Mouse (Mus musculus) adrenal gland, adult 8-10 months (tissue): ENCODE results near the gene Rnf152. TPM values are rescaled to one million over a fixed set of nuclear protein-coding genes. Genes with fewer than 3 reads are reported as not detected.

Source experiments
- DNase-seq: peaks from one replicate; pipeline ENCODE4 v3.0.0; 2022
- total RNA-seq, 4 experiments: library from RNA; stranded (reverse); gene quantifications; 2 replicates each; pipeline ENCODE4 v1.2.4; 2022

Gene Rnf152
- total RNA-seq, result 1 to 10 TPM; 1.3 to 2.2 (median 2.0) TPM

DNA sequence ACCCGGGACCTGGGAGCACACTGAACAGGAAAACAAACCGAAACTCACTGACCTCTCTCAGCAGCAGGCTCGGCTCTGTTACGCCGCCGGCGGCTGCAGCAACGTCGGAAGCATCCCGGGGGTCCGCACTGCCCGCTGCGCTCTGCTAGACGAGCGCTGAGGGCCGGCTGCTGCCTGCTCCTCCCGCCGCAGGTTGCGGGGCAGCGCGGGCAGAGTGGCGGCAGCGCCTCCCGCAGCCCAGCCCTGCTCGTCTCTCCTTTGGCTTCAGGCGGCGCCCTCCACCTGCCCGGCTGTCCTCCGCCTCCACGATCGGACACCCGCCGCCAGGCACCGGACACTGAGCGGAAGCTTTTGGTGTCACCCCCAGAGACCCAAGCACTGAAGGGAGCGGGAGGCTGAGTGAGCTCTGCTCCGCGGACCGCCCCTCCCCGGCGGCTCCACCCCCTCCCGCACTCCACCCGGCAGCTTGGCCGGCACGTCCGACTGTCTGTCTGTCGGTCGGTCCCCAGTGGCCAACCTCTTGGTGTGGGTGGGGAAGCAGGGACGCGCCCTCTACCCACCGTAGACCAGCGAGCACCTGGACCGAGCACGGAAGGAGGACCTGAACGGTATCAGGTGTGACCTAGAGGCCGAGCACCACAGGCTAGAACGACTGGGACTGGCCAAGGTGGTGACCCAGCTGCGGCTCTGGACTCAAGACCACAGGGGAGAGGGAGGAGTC, at the start of gene Rnf152:
Gene Rnf152 (minus strand): TSS at position 420 of the 721 bp plus-strand sequence.
- DNase-seq, result peak; percentile 26

DNA sequence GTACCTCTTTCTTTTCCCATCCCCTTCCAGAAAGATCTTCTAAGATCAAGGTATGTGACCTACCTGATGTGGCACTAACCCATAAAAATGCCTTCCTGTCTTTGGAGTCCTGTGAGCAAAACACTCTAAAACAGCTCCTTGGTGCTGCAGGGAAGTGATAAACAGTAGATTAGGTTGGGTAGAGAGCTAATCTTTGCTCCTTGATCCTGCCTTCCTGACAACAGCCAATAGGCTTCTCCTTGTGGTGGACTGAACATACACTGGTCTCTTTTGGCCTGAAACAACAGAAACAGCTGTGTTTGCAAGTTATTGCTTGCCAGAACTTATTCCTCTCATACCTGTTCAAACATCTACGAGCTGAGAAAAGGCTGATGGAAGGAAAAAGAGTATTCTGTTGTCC, 46.3 kb upstream of the Rnf152 start:
- no peak for DNase-seq

DNA sequence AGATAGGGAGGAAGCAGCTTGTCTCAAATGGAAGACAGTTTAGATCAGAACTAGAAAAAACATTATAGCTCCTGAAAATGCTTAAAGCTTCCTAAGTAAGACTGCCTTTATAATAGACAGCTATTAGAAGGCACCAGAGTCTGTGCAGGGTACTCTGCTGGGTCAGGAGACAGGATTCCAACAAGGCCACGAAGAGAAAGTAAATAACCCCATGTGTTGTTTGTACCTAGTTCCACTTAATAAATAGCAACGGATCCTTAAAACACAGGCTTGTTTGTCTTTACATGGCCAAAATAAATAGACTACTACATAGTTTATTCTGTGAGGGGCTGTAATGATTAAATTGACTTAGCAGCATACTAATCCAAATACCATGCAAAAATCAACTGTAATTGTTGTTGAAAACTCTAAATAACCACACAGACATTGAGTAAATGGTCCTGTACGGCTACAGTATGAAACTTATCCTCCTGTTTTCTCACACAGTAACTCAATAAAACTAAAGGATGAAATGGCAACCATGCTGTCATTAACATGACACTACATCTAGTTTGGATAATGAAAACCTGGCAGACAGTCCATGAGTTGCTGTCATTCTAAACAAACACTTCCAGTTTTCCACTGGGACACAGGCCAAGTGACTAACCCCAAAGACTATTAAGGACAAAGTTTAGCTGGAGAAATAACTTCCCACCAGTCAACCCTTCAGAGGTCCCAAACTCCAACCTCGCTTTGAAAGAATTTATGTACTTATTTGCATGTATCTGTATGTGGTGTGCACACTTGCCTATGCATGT, 27.8 kb upstream of the Rnf152 start:
- DNase-seq, result no peak

DNA sequence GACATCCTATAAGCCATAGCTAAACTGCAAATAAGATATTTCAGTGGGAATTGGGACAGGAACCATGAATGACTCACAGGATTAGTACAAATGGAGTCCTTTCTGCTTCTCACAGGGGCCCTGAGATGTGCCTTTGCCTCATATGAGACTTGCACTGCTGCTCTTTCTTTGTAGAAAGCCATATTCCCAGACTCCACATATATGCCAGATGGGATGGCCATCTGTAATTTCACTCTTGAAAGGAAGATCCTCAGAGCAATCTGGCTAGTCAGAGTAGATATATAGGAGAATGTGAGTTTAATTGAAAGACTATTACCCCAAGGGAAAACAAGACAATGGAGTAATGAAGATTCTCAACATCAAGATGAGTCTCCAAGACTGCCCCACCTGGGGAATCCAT, 21.0 kb upstream of the Rnf152 start:
- DNase-seq, result no peak

DNA sequence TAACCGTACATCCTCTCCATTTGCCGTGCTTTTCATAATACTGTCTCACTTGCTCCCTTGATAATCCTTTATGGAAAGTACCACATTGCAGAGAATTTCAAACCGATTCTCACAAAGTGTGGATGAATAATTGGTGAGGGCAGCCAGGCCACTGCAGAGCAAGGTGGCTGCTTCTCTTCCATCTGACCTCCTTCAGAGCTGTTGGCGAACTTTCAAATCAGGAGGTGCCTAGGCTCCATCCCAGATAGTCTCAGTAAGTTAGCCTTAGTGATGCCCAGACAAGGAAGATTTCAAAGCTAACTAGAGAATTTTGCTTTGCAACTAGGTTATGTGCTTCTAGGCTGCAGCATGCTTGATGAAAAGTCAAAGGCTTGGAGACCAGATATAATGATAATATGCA, 18.1 kb upstream of the Rnf152 start:
- DNase-seq, result no peak

DNA sequence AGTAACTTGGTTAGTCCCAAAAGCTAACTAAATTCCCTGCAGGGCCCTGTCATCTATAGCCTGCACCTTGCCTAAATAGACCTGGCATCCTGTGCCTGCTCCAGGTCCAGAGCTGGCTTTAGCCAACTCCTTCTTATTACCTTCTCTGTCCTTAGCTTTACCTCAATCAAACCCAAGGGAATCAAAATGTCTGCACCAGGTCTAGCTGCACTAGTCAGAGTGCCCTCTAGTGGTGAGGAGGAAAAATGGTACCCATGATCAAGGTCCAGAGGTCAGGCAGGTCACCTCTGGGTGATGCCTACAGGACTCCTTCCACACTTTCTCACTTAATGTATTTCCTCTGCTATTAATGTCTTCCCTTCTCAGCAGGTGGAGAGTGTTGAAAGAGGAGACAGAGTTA, 6.2 kb upstream of the Rnf152 start:
- no peak for DNase-seq

DNA sequence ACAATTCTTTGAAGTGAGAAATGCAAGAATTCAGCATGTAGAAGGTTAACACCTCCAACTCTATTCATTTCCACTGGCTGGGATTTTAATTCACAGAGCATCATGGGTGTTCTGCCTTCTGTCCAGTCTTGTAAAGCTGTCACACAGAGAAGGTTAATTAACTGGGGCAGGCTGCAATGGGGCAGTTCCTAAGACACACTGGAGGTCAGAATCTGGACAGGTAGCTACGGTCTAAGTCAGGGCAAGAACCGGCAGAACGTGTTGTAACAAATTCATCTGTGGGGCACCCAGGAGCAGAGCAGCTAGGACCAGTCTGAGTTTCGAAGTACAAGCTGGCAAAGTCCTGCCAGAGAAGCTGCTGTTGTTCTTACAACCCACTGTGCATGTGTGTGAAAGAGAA, 2.4 kb upstream of the Rnf152 start:
- no peak for DNase-seq

DNA sequence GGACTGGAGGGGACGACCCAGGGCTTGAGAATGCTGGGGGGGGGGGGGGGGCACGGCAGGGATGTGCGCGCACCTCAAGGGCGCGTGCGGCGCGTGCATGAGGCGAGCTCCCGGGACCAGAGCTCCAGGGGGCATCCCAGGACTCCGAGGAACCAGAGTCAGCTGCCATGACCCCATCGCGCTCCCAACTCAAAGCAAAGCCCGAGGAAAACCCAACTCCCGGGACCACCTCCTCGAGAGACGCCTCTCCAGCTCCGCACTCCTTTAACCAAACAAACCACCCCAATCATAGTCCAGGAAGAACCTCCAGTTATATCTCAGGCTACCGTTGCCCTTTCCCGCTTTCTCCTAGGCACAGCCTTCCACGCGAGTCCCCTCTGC, 610 bp downstream of the Rnf152 start:
- no peak for DNase-seq

DNA sequence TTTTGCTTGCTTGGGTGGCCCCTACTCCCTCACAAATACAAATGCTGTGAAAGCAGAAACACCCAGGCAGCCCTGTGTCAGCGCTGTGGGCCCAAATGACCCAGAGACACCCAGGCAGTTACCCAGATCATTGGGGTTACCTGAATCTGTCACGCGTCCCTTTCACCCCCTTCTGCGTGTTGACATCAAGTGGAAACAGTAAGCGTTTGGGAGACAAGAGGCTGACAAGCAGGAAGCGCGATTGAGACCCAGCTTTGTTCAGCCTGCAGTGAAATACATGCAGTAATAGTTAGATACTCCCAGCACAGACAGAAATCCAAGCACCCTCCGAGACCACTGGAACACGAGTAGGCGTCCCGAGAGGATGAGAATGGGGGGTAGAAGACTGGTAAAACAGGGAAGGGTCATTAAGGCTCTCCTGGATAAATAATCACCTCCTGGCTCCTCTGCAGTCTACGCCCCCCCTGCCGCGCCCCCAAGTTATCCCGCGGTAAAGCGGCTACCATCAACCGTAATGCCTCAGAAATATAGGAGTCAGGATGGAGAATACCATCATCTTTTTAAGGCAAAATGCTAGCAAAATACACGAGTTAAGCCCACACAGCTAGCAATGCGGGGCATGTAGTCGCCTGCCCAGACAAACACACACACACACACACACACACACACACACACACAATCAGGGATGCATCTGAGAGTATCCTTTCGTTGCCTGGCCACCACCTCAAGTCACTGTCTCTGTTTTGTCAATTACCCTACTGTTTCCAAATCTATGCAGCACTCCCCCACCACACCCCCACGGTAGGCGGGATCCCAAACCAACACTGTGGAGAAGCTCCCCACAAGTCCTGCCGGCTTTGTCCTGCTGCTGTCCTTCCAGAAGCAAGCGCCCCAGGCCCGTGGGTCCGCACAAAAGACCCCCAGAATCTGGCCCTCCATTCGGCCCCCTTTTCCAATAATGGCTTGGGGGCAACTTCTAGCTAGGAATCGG, 1.3 kb downstream of the Rnf152 start:
- no peak for DNase-seq

DNA sequence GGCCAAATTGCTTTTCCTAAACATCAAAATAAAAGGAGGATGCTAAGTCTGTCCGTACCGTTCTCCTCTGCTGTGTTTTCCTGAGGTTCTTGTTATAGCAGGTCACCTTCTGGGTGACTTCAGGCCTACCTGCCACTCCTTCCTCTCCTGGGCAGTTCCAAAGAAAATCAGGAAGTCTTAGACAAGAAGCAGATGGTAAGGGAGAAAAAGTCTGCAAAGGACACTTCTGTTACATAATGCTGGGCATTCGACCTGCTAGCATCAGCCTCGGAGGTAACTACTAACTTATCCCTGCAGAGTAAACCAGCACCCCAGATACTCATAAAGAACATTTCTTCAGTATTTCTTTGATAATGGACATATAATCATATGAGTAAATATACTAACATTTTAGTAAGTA, 4.7 kb downstream of the Rnf152 start:
- no peak for DNase-seq

DNA sequence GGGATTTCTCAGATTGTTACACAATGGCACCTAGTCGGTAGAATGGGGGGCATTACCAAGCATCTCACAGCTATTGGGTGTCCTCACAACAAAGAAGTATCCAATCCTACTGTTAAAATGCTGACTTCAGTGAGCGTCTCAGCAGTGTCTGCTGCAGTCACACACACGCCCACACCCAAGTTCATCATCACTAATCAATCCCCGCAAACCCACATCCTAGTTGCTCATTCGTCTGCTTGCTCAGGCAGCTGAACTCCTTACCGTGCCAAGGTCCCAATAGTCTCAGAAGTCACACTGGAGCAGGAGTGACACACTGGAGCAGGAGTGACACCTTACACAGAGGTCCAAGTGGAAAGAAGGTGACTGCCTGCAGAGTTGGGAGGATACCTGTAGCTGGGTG, 14.2 kb downstream of the Rnf152 start:
- no peak for DNase-seq

DNA sequence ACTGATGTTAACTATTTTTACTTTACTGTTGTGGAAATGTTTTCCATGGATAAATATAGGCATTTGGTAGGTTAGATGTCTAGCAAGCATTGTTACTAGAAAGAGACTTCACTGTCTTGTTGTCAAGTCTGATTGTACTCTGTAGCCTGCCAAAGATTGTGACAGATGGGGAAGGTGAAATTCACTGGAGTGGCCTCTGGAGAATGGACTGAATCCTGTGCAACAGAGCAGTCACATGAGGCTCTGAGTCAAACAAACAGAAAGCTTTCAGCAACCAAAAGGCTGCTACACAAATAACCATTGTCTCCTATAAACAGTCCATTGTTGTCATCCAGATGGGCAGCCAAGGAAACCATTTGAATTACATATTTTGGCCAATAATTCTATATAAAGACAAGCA, 15.6 kb downstream of the Rnf152 start:
- DNase-seq, result no peak

DNA sequence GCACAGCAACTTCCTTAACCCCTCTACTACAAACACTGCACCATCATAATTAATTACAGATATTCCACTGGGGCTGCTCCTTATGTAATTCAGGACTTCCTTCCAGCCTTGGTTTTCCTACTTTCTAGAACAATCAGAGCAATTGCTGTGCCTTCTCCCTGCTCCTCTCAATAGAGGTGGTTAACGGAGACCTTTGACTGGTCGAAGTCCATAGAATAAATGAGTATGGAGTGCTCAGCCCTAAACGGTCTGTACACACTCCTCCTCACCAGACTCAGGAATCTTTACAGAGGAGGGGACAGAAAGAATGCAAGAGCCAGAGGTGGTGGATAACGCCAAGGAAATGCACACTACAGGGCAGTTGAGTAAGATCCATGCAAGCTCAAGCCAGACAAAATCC, 19.1 kb downstream of the Rnf152 start:
- no peak for DNase-seq

DNA sequence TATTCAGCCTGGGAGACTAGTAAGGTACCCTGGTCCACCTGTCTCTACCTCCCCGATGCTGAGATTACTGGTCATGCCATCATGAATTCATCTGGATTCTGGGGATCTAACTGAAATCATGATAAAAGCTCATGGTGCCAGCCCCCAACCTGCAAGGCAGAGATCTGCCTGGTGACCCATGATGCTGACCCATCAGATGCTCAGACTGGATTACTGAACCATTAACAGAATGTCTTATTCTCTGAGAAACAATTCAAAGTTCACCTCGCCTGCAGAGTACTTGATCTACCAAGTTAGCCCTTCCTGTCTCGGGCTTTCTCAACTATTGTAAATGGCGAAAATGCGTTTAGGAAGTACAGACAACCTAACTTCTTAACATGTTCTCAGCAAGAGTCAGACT, 20.4 kb downstream of the Rnf152 start:
- no peak for DNase-seq

DNA sequence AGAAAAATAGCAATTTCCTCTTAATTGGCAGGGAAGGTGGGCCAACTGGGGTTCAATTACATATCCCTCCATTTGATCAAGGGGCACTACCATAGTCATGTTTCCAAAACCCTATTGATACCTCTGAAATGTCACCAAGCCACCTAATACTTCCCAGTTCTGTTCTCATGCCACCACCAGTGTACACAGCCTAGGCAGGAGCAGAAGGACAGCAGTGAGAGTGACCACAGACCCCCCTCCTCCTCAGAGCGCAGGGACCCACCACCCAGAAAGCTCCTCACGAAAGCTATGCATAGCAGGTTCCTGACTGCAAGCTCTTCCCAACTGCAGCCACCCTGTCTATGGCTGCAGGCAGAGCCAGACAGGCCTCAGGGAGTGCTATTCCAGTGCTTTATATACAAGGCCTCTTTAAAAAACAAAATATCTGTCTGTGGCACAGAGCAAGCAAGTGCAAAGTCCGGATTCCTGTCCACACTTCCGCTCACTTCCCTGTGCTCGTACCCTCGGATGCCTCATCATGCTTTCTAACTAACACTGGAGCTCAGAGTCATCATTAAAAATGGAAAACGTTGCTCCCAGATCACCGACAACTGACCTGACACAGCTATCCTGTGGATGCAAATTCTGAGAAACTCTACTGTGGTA, 24.3 kb downstream of the Rnf152 start:
- no peak for DNase-seq

DNA sequence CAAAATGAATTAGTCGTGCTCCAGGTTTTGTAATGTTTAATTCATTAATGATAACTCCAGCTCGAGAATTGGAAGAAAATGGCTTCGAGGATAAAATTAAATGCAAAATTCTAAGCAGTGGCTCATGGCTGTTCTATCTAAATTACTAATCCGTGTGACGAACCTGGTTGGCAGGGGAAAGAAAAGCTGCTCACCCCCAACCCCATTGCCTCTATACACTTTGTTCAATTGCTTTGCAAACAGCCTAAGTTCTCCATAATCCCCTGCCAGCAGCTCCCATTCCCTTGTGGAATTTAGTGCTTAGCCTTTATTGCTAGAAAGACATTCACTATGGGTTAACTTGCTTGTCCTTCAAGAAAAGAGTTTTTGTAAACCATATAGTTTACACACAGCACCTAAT, 24.9 kb downstream of the Rnf152 start:
- DNase-seq, result no peak

DNA sequence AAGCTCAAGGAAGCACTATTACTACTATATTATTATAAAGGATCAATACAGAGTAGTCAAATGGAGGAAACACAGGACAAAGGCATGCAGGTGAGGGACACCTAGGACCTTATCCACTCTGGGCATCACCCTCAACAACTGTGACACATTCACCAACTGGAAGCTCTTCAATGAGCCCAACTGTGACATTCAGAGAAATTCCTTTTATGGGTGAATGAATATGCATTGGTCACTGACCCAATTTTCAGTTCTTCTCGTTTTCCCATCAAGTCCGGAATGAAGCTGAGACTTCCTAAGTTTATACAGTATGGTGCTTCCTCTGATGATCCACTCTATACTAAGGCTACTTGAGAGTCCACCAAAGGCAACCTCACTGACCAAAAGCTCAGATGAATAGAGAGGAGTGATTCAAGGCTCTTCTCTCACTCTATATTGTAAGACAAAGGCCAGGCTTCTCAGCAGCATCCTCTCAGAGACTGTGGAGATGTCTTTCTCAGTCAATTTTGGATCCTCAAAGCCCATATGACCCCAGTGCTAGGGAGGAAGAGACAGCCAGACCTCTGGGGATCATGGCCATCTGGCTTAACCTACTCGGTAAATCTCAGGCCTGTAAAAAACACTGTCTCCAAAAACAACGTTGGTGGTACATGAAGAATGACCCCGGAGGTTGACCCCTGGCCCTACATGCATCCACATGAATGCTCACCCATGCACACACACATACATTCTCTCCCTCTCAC, 25.8 kb downstream of the Rnf152 start:
- DNase-seq, result no peak

DNA sequence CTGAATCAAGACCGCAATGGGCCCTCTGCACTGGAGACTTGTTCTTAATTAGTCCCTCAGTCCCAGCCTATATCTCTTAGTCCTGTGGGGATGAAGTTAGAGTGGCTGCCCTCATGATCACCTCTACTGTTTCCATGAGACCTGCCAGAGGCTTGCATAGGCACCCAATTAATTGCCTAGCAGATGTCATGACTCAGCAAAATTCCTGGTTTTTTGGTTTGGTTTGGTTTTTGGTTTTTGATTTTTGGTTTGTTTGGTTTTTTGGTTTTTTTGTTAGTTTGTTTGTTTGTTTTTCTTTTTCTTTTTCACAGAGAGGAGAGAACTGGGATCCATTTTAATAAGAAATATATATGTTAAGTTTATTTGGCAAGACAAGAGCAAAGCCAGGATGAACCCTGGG, 28.7 kb downstream of the Rnf152 start:
- no peak for DNase-seq

DNA sequence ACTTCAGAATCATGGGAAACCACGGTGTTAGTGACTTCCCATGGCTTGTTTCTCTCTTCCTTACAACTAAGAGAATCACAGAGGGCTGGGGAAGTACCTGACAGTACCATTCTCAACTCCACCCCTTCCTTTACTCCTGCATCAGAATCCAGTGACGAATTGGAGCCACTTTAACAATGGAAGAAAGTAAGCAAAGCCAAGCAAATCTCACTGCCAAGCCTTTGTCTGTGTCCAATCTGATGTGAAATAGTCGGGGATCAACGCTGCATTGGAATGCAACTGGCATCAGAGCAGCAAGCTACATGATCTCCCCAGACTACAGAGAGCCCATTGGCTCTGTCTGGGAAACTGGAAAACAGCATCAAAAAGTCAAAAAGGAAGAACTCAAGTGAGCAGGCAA, 31.9 kb downstream of the Rnf152 start:
- no peak for DNase-seq

DNA sequence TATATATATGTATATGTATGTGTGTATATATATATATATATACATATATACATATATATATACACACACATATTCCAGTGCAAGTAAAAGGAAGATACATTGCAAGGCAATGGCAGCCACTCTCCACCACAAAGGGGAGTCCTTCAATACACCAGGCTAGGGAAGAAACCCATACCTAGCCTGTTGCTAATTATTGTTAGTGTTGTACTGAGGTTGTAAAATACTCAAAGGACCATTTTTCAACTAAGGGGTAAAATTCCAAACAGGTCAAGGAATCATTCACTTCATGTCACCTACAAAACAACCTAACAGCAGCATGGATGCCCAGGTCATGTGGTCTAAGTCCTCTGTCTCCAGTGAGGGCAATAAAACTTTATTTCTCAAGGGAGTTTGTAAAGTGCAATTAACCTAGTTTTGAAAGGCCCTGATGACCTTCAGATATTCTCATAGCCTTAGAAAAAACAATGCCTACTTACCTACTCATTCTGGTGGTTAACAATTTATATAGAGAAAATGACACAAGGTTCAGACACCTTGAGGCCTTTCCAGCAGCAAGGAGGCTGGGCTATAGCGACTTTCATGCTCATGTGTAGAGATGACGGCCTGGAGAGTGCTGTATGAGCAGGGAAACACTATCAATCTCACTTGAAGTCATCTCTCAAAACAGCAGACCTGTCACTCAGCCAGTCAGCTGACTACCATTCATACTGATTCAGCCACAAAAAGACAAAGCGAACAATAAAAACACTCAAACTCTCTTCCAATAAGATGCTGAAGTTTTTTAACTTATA, 42.3 kb downstream of the Rnf152 start:
- DNase-seq, result no peak

DNA sequence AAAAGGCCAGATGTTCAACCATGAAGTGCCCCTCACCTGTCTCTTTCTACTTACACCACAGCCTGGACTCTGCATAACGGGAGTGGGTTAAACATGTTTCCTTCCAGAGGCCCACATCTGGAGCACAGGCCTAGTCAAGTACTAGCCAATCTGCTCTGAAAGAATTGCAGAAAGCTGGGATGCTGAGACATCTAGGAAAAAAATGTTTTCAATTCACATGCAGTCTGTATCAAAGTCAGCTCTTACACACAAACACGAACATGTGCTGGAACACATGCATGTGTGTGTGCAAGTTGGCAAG, 44.0 kb downstream of the Rnf152 start:
- no peak for DNase-seq
